ENCODE assay signal across 8 mouse cellular contexts in genomic region chr17:42875571-42876000, GRCm38 (mm10). TPM values are rescaled to one million over a fixed set of nuclear protein-coding genes. Genes with fewer than 3 reads are reported as not detected.
DNase-seq lines count a peak whose midpoint lies in the region; ATAC-seq and TF ChIP-seq lines count a peak whose summit lies in the region.

No protein-coding gene starts in this region.

- WGBS in limb, embryonic 14.5 days = 0% methylated on average over 17 of the region's 17 CpGs
- under 1% methylated on average over 17 of the region's 17 CpGs for WGBS in midbrain, embryonic 16.5 days

- peak overlapping the region; percentile 91 for H3K4me3 ChIP-seq in limb, embryonic 14.5 days (replicated peaks; ENCODE audit: low read length)
- H3K4me3 ChIP-seq in midbrain, embryonic 16.5 days (ENCODE audit: low read depth, low read length) = peak overlapping the region; percentile 93

- no peak for TF ChIP-seq POLR2A in limb, embryonic 14.5 days (IDR thresholded peaks at IDR 0.05; ENCODE audit: borderline replicate concordance, extremely low read depth, insufficient read depth, insufficient read length)

- H3K9me3 ChIP-seq in limb, embryonic 14.5 days (ENCODE audit: control insufficient read depth, low read length) = no peaks in the 10 kb centered on the region
- no peaks in the 10 kb centered on the region for H3K9me3 ChIP-seq in midbrain, embryonic 16.5 days (replicated peaks; ENCODE audit: control insufficient read depth, low read length, poor library complexity, severe bottlenecking)

- no peaks in the 10 kb centered on the region for H3K27me3 ChIP-seq in limb, embryonic 14.5 days (ENCODE audit: control insufficient read depth, insufficient read depth, low read length)
- no peaks in the 10 kb centered on the region for H3K27me3 ChIP-seq in midbrain, embryonic 16.5 days (ENCODE audit: control insufficient read depth, insufficient read depth, low read depth, low read length)

- H3K27ac ChIP-seq in limb, embryonic 14.5 days (replicated peaks; ENCODE audit: low read depth, low read length) = peak overlapping the region; percentile 97
- H3K27ac ChIP-seq in midbrain, embryonic 16.5 days (ENCODE audit: low read length) = peak overlapping the region; percentile 93

- peak overlapping the region; percentile 96 for H3K9ac ChIP-seq in limb, embryonic 14.5 days (ENCODE audit: low read depth, low read length, severe bottlenecking)
- peak overlapping the region; percentile 97 for H3K9ac ChIP-seq in midbrain, embryonic 16.5 days (ENCODE audit: low read depth, low read length)

- H3K36me3 ChIP-seq in limb, embryonic 14.5 days (ENCODE audit: control insufficient read depth, insufficient read depth, low read length) = no peaks in the 10 kb centered on the region
- H3K36me3 ChIP-seq in midbrain, embryonic 16.5 days (ENCODE audit: control insufficient read depth, insufficient read depth, low read length) = no peaks in the 10 kb centered on the region

- H3K4me2 ChIP-seq in limb, embryonic 14.5 days (replicated peaks; ENCODE audit: low read depth, low read length, severe bottlenecking) = peak overlapping the region; percentile 89
- H3K4me2 ChIP-seq in midbrain, embryonic 16.5 days (ENCODE audit: low read length) = peak overlapping the region; percentile 71

- ATAC-seq in limb, embryonic 14.5 days (ENCODE audit: low FRiP score, low read depth) = 0 out of 2 replicates have a peak, but pooled peaks have one; percentile 24
- ATAC-seq in midbrain, embryonic 16.5 days = peak; percentile 57

- peaks cover 10% of the 10 kb centered on the region; the same call in 1 of the 2 replicates for H3K4me1 ChIP-seq in limb, embryonic 14.5 days (ENCODE audit: control insufficient read depth, insufficient read depth, low read length)
- peaks cover 10% of the 10 kb centered on the region for H3K4me1 ChIP-seq in midbrain, embryonic 16.5 days (ENCODE audit: control insufficient read depth, insufficient read depth, low read length)

- DNase-seq in gastrocnemius, adult 18-20 months (ENCODE audit: low spot score) = peak; percentile 16
- DNase-seq in gastrocnemius, postnatal 25 days = no peak
- peak; percentile 21 to 33 for DNase-seq in cerebellum, postnatal 4 days (ENCODE audit: low spot score in 2 of 2)
- DNase-seq in gastrocnemius, postnatal 10 days = peak; percentile 26
- DNase-seq in induced T-regulatory cell, adult 2 months (ENCODE audit: low read depth) = peak; percentile 69
- peak; percentile 58 for DNase-seq in limb, embryonic 14.5 days (ENCODE audit: low spot score)
- DNase-seq in testis, postnatal 10 days (ENCODE audit: low spot score) = peak; percentile 50

RNA-seq across cellular contexts. Expression of gene Cd2ap, which starts 0.9 kb away (rescaled TPM):
- 10 to 100 TPM; 10.1 to 10.4 TPM for total RNA-seq in gastrocnemius, adult 18-20 months (2021)
- 10 to 100 TPM; 11.2 to 13.7 TPM for total RNA-seq in gastrocnemius, postnatal 25 days (2021)
- 10 to 100 TPM; 22.5 to 30.7 TPM for total RNA-seq in gastrocnemius, postnatal 10 days (2021)
- polyA plus RNA-seq in limb, embryonic 14.5 days (2012; rRNA removed) = 26.8 and 30.9 TPM in 2 replicates
- polyA plus RNA-seq in limb, embryonic 14.5 days (2014; fragmentation: Nextera tagmentation; extraction: Ambion mirVana) = 27.1 and 27.8 TPM in 2 replicates
- 6.5 and 8.3 TPM in 2 replicates for polyA plus RNA-seq in midbrain, embryonic 16.5 days (2015; fragmentation: Nextera tagmentation; extraction: Ambion mirVana)
